Mouse (Mus musculus): ENCODE measurements around the gene Cyp4f13. TPM values are rescaled to one million over a fixed set of nuclear protein-coding genes. Genes with fewer than 3 reads are reported as not detected.

The Cyp4f13 gene
- polyA plus RNA-seq, 1 experiment from 2014 or later: 6.6 TPM

DNA sequence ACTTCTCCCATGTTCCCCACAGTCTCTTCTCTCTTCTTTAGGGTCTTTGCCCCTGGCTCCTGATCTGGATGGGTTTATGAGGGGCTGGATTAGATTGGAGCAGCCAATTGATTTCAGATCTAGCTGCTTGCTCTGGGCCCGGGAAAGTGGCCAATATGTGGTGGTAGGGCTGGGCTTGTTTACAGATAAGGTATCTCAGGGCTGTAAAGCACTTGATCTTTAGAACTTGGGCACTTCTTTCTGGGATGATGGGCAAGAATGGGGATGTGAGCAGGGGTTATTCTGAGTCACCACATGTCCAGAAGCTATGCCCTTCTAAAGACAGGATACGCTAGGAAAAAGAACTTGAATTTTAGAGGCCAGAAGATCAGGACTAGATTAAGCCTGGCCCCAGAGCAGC lies 28.1 kb downstream of the Cyp4f13 start:
- Histone ChIP-seq H3K4me1 (ENCODE audit: control insufficient read depth, insufficient read depth, low read length) (no peaks in the 10 kb centered on the region), H3K9me3 (ENCODE audit: control insufficient read depth, low read length) (no peaks in the 10 kb centered on the region), H3K27me3 (ENCODE audit: control insufficient read depth, insufficient read depth, low read length) (no peaks in the 10 kb centered on the region), H3K9ac (replicated peaks; ENCODE audit: low read length) (no peak overlapping the region), H3K36me3 (ENCODE audit: control insufficient read depth, insufficient read depth, low read length) (no peaks in the 10 kb centered on the region), H3K4me3 (replicated peaks; ENCODE audit: low read depth, low read length) (no peak overlapping the region), H3K4me2 (ENCODE audit: low read length) (no peak overlapping the region), H3K27ac (replicated peaks; ENCODE audit: low read depth, low read length) (no peak overlapping the region)
- ATAC-seq (ENCODE audit: low FRiP score, low TSS enrichment) (no peak), DNase-seq (no peak)
- 88% methylated on average over 2 of the region's 2 CpGs for WGBS

DNA sequence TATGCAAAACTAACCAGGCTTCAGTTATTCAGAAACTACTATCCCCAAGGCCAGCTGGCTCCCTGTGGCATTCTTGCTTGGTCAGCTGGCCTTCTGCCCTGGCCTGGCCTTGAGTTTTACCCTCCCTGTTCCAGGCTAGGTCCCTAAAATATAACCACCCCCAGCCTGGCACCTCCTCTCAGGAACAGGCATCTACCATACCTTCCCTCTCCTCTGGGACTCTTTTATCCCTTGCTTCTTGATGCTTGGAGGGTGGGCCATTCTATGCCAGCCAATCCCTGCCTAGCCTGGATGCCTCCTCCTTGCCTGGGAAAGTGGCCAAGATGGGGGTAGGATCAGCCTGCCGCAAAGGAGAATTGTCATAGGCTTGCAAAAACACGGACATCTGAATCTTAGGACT lies 30.1 kb downstream of the Cyp4f13 start, which contains the start of gene Cyp4f14:
Cyp4f14 (minus strand) TSS at position 212 of the 400 bp plus-strand sequence.
- Histone ChIP-seq H3K27ac (replicated peaks; ENCODE audit: low read depth, low read length) (no peak within 1 kb of the TSS), H3K9me3 (ENCODE audit: control insufficient read depth, low read length) (no peaks in the 10 kb centered on the region), H3K9ac (replicated peaks; ENCODE audit: low read length) (no peak within 1 kb of the TSS), H3K27me3 (ENCODE audit: control insufficient read depth, insufficient read depth, low read length) (no peaks in the 10 kb centered on the region), H3K4me1 (ENCODE audit: control insufficient read depth, insufficient read depth, low read length) (no peaks in the 10 kb centered on the region), H3K36me3 (ENCODE audit: control insufficient read depth, insufficient read depth, low read length) (no peaks in the 10 kb centered on the region), H3K4me3 (replicated peaks; ENCODE audit: low read depth, low read length) (no peak within 1 kb of the TSS), H3K4me2 (ENCODE audit: low read length) (no peak within 1 kb of the TSS)
- ATAC-seq (ENCODE audit: low FRiP score, low TSS enrichment) (no peak), DNase-seq (no peak)
- 68% methylated on average over 2 of the region's 2 CpGs for WGBS

DNA sequence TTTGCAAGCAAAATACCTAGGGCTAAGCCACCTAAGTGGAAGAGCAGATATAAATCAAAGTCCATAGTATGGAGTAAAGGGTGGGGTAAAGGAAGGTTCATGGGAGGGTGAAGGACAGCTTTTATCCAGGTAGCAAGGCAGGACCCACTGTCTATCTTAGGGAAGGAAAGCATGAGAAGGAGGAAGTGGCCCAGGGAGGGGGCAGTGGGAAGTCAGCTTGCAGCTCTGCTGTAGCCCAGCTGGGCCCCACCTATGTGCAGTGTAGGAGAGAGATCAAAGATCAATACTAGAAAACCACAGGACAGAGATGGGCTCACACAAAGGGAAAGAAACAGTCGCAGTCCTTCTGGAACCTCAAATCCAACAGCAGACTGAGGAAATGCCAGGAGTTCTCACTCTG lies 31.1 kb downstream of the Cyp4f13 start:
- no peak for DNase-seq
- Histone ChIP-seq H3K27me3 (ENCODE audit: control insufficient read depth, insufficient read depth, low read length) (no peaks in the 10 kb centered on the region), H3K4me1 (ENCODE audit: control insufficient read depth, insufficient read depth, low read length) (no peaks in the 10 kb centered on the region), H3K27ac (replicated peaks; ENCODE audit: low read depth, low read length) (no peak overlapping the region), H3K4me3 (replicated peaks; ENCODE audit: low read depth, low read length) (no peak overlapping the region), H3K36me3 (ENCODE audit: control insufficient read depth, insufficient read depth, low read length) (no peaks in the 10 kb centered on the region), H3K9me3 (ENCODE audit: control insufficient read depth, low read length) (no peaks in the 10 kb centered on the region), H3K9ac (replicated peaks; ENCODE audit: low read length) (no peak overlapping the region), H3K4me2 (ENCODE audit: low read length) (no peak overlapping the region)
- WGBS: 88% methylated on average over 1 of the region's 1 CpGs
- no peak for ATAC-seq (ENCODE audit: low FRiP score, low TSS enrichment)

DNA sequence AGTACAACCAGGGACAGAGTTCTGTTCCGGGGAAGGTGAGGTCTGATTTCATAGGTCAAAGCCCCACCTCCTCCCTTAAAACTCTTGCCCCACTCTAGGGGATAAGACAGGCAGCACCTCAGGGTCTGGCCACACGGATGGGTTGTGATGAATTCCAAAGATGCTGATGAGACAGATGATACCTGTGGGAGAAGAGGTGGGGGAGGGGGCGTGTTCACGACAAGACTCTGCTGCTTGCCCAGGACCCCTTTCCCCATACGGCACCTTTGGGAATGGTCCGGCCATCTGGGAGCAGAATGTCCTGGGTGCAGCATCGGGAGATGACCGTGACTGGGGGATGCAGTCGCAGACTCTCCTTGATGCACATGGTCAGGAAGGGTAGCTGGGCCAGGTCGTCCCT lies 41.0 kb downstream of the Cyp4f13 start:
- Histone ChIP-seq H3K9ac (replicated peaks; ENCODE audit: low read length) (no peak overlapping the region), H3K36me3 (ENCODE audit: control insufficient read depth, insufficient read depth, low read length) (no peaks in the 10 kb centered on the region), H3K4me3 (replicated peaks; ENCODE audit: low read depth, low read length) (no peak overlapping the region), H3K4me2 (ENCODE audit: low read length) (no peak overlapping the region), H3K9me3 (ENCODE audit: control insufficient read depth, low read length) (no peaks in the 10 kb centered on the region), H3K4me1 (ENCODE audit: control insufficient read depth, insufficient read depth, low read length) (no peaks in the 10 kb centered on the region), H3K27me3 (ENCODE audit: control insufficient read depth, insufficient read depth, low read length) (no peaks in the 10 kb centered on the region), H3K27ac (replicated peaks; ENCODE audit: low read depth, low read length) (no peak overlapping the region)
- ATAC-seq (ENCODE audit: low FRiP score, low TSS enrichment): no peak
- no peak for DNase-seq
- WGBS: 82% methylated on average over 10 of the region's 10 CpGs

DNA sequence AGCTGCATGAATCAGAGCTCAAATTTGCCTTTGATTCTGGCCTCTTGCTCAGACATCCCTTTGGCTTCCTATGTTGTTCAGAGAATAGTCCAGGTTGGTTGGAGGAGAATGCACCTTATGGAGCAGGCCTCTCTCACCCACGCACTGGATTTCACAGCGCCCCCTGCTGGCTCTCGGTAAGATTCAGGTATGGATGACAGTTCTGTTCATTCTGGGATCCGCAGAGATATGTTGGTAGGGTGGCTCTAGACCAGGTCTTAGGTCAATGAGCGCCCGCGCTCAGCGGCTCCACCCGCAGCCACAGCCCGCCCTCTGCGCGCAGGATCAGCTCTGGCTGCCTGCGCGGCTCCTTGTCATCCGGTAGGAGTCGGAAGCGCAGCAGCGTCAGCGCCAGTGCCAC lies 42.0 kb downstream of the Cyp4f13 start:
- H3K4me3 ChIP-seq (replicated peaks; ENCODE audit: low read depth, low read length): 0 out of 2 replicates have a peak overlapping the region, but pooled peaks have one; percentile 14
- H3K4me2 ChIP-seq (ENCODE audit: low read length): peak overlapping the region; percentile 41
- no peaks in the 10 kb centered on the region for H3K36me3 ChIP-seq (ENCODE audit: control insufficient read depth, insufficient read depth, low read length)
- H3K27ac ChIP-seq (replicated peaks; ENCODE audit: low read depth, low read length): no peak overlapping the region
- no peak overlapping the region; the same call in 1 of the 2 replicates for H3K9ac ChIP-seq (replicated peaks; ENCODE audit: low read length)
- no peaks in the 10 kb centered on the region for H3K27me3 ChIP-seq (ENCODE audit: control insufficient read depth, insufficient read depth, low read length)
- no peaks in the 10 kb centered on the region for H3K9me3 ChIP-seq (ENCODE audit: control insufficient read depth, low read length)
- ATAC-seq (ENCODE audit: low FRiP score, low TSS enrichment) (no peak), DNase-seq (peak; percentile 77)
- no peaks in the 10 kb centered on the region for H3K4me1 ChIP-seq (ENCODE audit: control insufficient read depth, insufficient read depth, low read length)
- WGBS: 10% methylated on average over 19 of the region's 19 CpGs

DNA sequence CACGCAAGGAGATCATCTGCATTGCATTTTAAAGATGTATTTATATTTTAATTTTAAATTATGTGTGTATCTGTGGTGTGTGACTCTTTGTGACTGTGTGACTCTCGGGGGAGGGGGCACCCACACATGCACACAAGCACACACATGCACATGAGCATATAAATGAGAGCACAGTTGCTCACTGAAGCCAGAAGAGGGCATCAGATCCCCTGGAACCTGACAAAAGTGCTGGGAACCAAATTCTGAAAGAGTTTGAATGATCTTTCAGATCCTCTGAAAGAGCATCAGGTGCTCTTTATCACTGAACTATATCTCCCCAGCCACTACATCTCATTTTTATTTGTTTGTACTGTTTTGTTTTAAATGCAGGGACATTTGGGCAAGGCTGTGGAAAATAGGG lies 42.8 kb downstream of the Cyp4f13 start:
- no peaks in the 10 kb centered on the region for H3K9me3 ChIP-seq (ENCODE audit: control insufficient read depth, low read length)
- H3K4me3 ChIP-seq (replicated peaks; ENCODE audit: low read depth, low read length): no peak overlapping the region
- ATAC-seq (ENCODE audit: low FRiP score, low TSS enrichment) (no peak), DNase-seq (peak; percentile 20)
- no peaks in the 10 kb centered on the region for H3K36me3 ChIP-seq (ENCODE audit: control insufficient read depth, insufficient read depth, low read length)
- H3K4me2 ChIP-seq (ENCODE audit: low read length): no peak overlapping the region
- no peaks in the 10 kb centered on the region for H3K4me1 ChIP-seq (ENCODE audit: control insufficient read depth, insufficient read depth, low read length)
- H3K27ac ChIP-seq (replicated peaks; ENCODE audit: low read depth, low read length): no peak overlapping the region
- H3K9ac ChIP-seq (replicated peaks; ENCODE audit: low read length): no peak overlapping the region
- no peaks in the 10 kb centered on the region for H3K27me3 ChIP-seq (ENCODE audit: control insufficient read depth, insufficient read depth, low read length)
- 69% methylated on average over 2 of the region's 2 CpGs for WGBS

DNA sequence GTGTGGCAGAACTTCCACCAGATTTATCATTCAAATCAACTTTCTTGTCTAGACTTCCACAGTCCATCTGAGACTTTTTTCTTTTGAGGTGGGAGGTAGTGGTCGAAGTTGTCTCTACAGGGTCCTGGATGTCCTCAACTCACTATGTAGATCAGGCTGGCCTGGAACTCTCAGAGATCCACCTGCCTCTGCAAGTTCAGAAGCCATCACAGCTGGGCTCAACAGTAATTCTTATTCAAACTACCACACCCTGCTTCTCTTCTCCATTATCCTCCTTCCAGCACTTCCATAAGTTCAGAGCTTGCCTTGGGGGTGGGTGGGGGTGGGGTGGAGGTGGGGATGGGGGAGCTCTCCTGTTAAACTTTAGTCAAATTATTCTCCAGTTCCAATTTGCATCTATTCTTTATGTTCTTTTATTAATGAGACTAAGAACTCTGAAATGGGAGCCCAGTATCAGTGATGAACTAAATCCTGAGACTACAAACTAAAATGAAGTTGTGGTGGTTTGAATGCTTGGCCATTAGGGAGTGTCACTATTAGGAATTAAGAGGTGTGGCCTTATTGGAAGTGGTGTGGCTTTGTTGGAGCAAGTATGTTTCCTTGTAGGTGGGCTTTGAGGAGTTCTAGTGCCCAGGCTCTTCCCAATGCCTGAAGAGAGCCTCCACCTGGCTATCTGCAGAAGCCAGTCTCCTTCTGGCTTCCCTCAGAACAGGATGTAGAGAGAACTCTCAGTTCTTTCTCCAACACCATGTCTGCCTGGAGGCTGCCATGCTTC lies 45.3 kb downstream of the Cyp4f13 start:
- H3K9me3 ChIP-seq (ENCODE audit: control insufficient read depth, low read length): no peaks in the 10 kb centered on the region
- H3K36me3 ChIP-seq (ENCODE audit: control insufficient read depth, insufficient read depth, low read length): no peaks in the 10 kb centered on the region
- ATAC-seq (ENCODE audit: low FRiP score, low TSS enrichment) (no peak), DNase-seq (no peak)
- no peak overlapping the region for H3K4me3 ChIP-seq (replicated peaks; ENCODE audit: low read depth, low read length)
- no peak overlapping the region for H3K27ac ChIP-seq (replicated peaks; ENCODE audit: low read depth, low read length)
- no peaks in the 10 kb centered on the region for H3K27me3 ChIP-seq (ENCODE audit: control insufficient read depth, insufficient read depth, low read length)
- H3K4me2 ChIP-seq (ENCODE audit: low read length): no peak overlapping the region
- H3K9ac ChIP-seq (replicated peaks; ENCODE audit: low read length): no peak overlapping the region
- H3K4me1 ChIP-seq (ENCODE audit: control insufficient read depth, insufficient read depth, low read length): no peaks in the 10 kb centered on the region
- WGBS: 52% methylated on average over 1 of the region's 1 CpGs

DNA sequence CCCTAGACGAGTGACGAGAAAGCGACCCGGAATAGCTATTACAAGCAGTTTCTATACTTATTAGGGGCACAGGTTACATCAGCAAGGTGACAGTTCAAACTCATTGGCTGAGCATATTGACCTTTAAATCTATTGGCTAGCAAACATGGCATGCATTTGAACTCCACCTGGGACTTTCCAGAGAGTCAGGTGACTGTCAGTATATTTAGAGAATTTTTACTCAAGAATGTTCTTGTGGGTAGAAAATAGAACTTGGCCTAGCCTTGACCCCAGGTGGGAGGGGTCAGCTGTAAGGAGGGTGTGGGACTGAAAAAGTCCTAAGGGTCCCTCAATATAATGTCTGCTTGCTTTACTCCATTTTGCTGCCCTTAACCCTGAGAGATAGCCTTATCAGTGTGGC lies 51.8 kb downstream of the Cyp4f13 start:
- Histone ChIP-seq H3K4me2 (ENCODE audit: low read length) (no peak overlapping the region), H3K27ac (replicated peaks; ENCODE audit: low read depth, low read length) (no peak overlapping the region), H3K9me3 (ENCODE audit: control insufficient read depth, low read length) (no peaks in the 10 kb centered on the region), H3K4me1 (ENCODE audit: control insufficient read depth, insufficient read depth, low read length) (peaks cover 5% of the 10 kb centered on the region), H3K27me3 (ENCODE audit: control insufficient read depth, insufficient read depth, low read length) (no peaks in the 10 kb centered on the region), H3K4me3 (replicated peaks; ENCODE audit: low read depth, low read length) (no peak overlapping the region), H3K9ac (replicated peaks; ENCODE audit: low read length) (no peak overlapping the region), H3K36me3 (ENCODE audit: control insufficient read depth, insufficient read depth, low read length) (no peaks in the 10 kb centered on the region)
- DNase-seq: no peak
- WGBS: 93% methylated on average over 4 of the region's 4 CpGs
- no peak for ATAC-seq (ENCODE audit: low FRiP score, low TSS enrichment)

DNA sequence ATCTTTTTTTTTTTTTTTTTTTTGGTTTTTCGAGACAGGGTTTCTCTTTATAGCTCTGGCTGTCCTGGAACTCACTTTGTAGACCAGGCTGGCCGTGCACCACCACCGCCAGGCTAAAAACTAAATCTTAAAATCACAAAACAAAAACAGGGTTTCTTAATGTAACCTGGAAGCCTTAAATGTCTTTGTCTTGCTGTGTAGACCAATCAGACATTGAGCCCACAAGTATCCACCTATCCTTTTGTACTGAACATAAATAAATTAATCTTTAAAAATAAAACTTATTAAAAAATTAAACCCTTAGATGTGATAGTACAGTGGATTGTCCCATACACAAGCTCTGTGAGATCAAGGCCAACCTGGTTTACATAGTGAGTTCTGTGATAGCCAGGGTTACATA lies 53.3 kb downstream of the Cyp4f13 start:
- peaks cover 11% of the 10 kb centered on the region for H3K4me1 ChIP-seq (ENCODE audit: control insufficient read depth, insufficient read depth, low read length)
- H3K9me3 ChIP-seq (ENCODE audit: control insufficient read depth, low read length): no peaks in the 10 kb centered on the region
- H3K4me2 ChIP-seq (ENCODE audit: low read length): no peak overlapping the region
- WGBS: 80% methylated on average over 3 of the region's 3 CpGs
- no peaks in the 10 kb centered on the region for H3K27me3 ChIP-seq (ENCODE audit: control insufficient read depth, insufficient read depth, low read length)
- no peak overlapping the region for H3K9ac ChIP-seq (replicated peaks; ENCODE audit: low read length)
- H3K27ac ChIP-seq (replicated peaks; ENCODE audit: low read depth, low read length): no peak overlapping the region
- no peak for DNase-seq
- ATAC-seq (ENCODE audit: low FRiP score, low TSS enrichment): no peak
- H3K36me3 ChIP-seq (ENCODE audit: control insufficient read depth, insufficient read depth, low read length): no peaks in the 10 kb centered on the region
- H3K4me3 ChIP-seq (replicated peaks; ENCODE audit: low read depth, low read length): no peak overlapping the region
